Mouse (Mus musculus) CH12.LX (cell line): ENCODE measurements around the gene Fxyd1. TPM values are rescaled to one million over a fixed set of nuclear protein-coding genes. Genes with fewer than 3 reads are reported as not detected.

Experiments used
- DNase-seq: peaks from one replicate; pipeline ENCODE4 v3.0.0-alpha.2; 2013; ENCODE audit errors: extremely low read depth
- H3K27ac ChIP-seq: 2 replicates; pipeline ENCODE4 v1.5.1; 2012; ENCODE audit warnings: low read depth, mild to moderate bottlenecking, control low read depth, moderate library complexity; ENCODE audit not compliant: insufficient read depth
- H3K27me3 ChIP-seq: replicated peaks from 2 replicates; pipeline ENCODE3; 2012; ENCODE audit warnings: inconsistent platforms
- H3K36me3 ChIP-seq, 2 experiments: replicated peaks in 1 of 2; 2 replicates each; pipeline versions ENCODE3 to v1.6.1; 2012; ENCODE audit warnings: inconsistent platforms in 1 of 2, low read length in 1 of 2, mild to moderate bottlenecking in 1 of 2, mixed read lengths in 1 of 2, moderate library complexity in 1 of 2; ENCODE audit not compliant: control insufficient read depth in 1 of 2, insufficient read depth in 1 of 2
- H3K4me1 ChIP-seq, 2 experiments: 2 replicates each; pipeline ENCODE4 v1.6.1; 2012; ENCODE audit warnings: inconsistent platforms in 1 of 2, moderate library complexity in 1 of 2; ENCODE audit not compliant: insufficient read depth in 2 of 2, control insufficient read depth in 1 of 2
- H3K4me2 ChIP-seq: 2 replicates; pipeline ENCODE4 v1.6.1; 2012; ENCODE audit warnings: low read depth, mild to moderate bottlenecking, control low read depth; ENCODE audit not compliant: poor library complexity, insufficient read depth, severe bottlenecking
- H3K4me3 ChIP-seq, 3 experiments: fragments of 150-350 bp in 1 of 3; sonication (generic) in 1 of 3; replicated peaks in 1 of 3; 2 replicates each; pipeline versions ENCODE3 to v1.5.1; 2011 to 2012; ENCODE audit warnings: low read depth in 2 of 3, low read length in 2 of 3, mild to moderate bottlenecking in 2 of 3, moderate library complexity in 2 of 3, control low read depth in 1 of 3, improper control_type of control experiment in 1 of 3, inconsistent platforms in 1 of 3, mixed read lengths in 1 of 3; ENCODE audit not compliant: poor library complexity in 1 of 3
- H3K79me2 ChIP-seq: replicated peaks from 2 replicates; pipeline ENCODE4 v1.6.1; 2012; ENCODE audit warnings: mild to moderate bottlenecking, moderate library complexity; ENCODE audit not compliant: control insufficient read depth, poor library complexity, insufficient read depth, severe bottlenecking; ENCODE audit errors: extremely low read depth
- H3K9ac ChIP-seq: 2 replicates; pipeline ENCODE4 v1.6.1; 2012; ENCODE audit warnings: low read depth, mild to moderate bottlenecking, control low read depth, moderate library complexity; ENCODE audit not compliant: insufficient read depth
- H3K9me3 ChIP-seq: replicated peaks from 2 replicates; pipeline ENCODE3; 2012; ENCODE audit warnings: low read length, inconsistent platforms, mixed read lengths
- BHLHE40 ChIP-seq: IDR thresholded peaks from 2 replicates; pipeline ENCODE4 v1.6.1; 2011; ENCODE audit warnings: mild to moderate bottlenecking, low read depth, low read length, improper control_type of control experiment
- CTCF ChIP-seq, 2 experiments: IDR thresholded peaks in 1 of 2; conservative IDR thresholded peaks in 1 of 2; 2 replicates each; pipeline ENCODE4 v1.5.1; 2011 to 2012; ENCODE audit warnings: low read depth in 2 of 2, low read length in 2 of 2, improper control_type of control experiment in 1 of 2, inconsistent platforms in 1 of 2, mild to moderate bottlenecking in 1 of 2, moderate library complexity in 1 of 2
- ELF1 ChIP-seq: IDR thresholded peaks from 2 replicates; pipeline ENCODE4 v1.6.1; 2014; ENCODE audit warnings: low read depth, mild to moderate bottlenecking, inconsistent platforms, low read length, improper control_type of control experiment
- EP300 ChIP-seq: IDR thresholded peaks from 2 replicates; pipeline ENCODE4 v1.6.1; 2011; ENCODE audit warnings: low read length, improper control_type of control experiment
- ETS1 ChIP-seq: conservative IDR thresholded peaks from 2 replicates; pipeline ENCODE4 v1.6.1; 2012; ENCODE audit warnings: low read depth, mild to moderate bottlenecking, inconsistent platforms, low read length, improper control_type of control experiment, moderate library complexity
- GABPA ChIP-seq: IDR thresholded peaks from 2 replicates; pipeline ENCODE4 v1.6.1; 2012; ENCODE audit warnings: low read depth, low read length, improper control_type of control experiment, inconsistent platforms; ENCODE audit not compliant: insufficient replicate concordance
- HCFC1 ChIP-seq: IDR thresholded peaks from 2 replicates; pipeline ENCODE4 v1.6.1; 2012; ENCODE audit warnings: low read depth, mild to moderate bottlenecking, inconsistent platforms, low read length, improper control_type of control experiment
- IRF4 ChIP-seq: IDR thresholded peaks from 2 replicates; pipeline ENCODE4 v1.6.1; 2014; ENCODE audit warnings: low read depth, mild to moderate bottlenecking, inconsistent platforms, low read length, improper control_type of control experiment
- JUN ChIP-seq: IDR thresholded peaks from 2 replicates; pipeline ENCODE4 v1.6.1; 2011; ENCODE audit warnings: low read depth, mild to moderate bottlenecking, low read length, improper control_type of control experiment, moderate library complexity; ENCODE audit not compliant: insufficient read depth
- JUND ChIP-seq: conservative IDR thresholded peaks from 2 replicates; pipeline ENCODE4 v1.6.1; 2011; ENCODE audit warnings: low read depth, low read length, improper control_type of control experiment
- KAT2A ChIP-seq: IDR thresholded peaks from 2 replicates; pipeline ENCODE4 v1.6.1; 2012; ENCODE audit warnings: low read length, improper control_type of control experiment, inconsistent platforms; ENCODE audit not compliant: insufficient replicate concordance
- MAX ChIP-seq: IDR thresholded peaks from 2 replicates; pipeline ENCODE4 v1.6.1; 2011; ENCODE audit warnings: low read length, improper control_type of control experiment
- MAZ ChIP-seq: IDR thresholded peaks from 2 replicates; pipeline ENCODE4 v1.6.1; 2012; ENCODE audit warnings: low read depth, mild to moderate bottlenecking, inconsistent platforms, low read length, improper control_type of control experiment, moderate library complexity
- MXI1 ChIP-seq: IDR thresholded peaks from 2 replicates; pipeline ENCODE4 v1.6.1; 2011; ENCODE audit warnings: mild to moderate bottlenecking, low read depth, low read length, improper control_type of control experiment
- NELFE ChIP-seq: IDR thresholded peaks from 2 replicates; pipeline ENCODE4 v1.6.1; 2011; ENCODE audit warnings: low read depth, low read length, improper control_type of control experiment
- NRF1 ChIP-seq: IDR thresholded peaks from 2 replicates; pipeline ENCODE4 v1.6.1; 2014; ENCODE audit warnings: low read depth, mild to moderate bottlenecking, inconsistent platforms, low read length, improper control_type of control experiment, moderate library complexity
- POLR2A ChIP-seq: IDR thresholded peaks from 2 replicates; pipeline ENCODE4 v1.6.1; 2011; ENCODE audit warnings: low read depth, mild to moderate bottlenecking, improper control_type of control experiment, low read length
- RAD21 ChIP-seq: IDR thresholded peaks from 2 replicates; pipeline ENCODE4 v1.6.1; 2011; ENCODE audit warnings: low read depth, mild to moderate bottlenecking, low read length, improper control_type of control experiment, moderate library complexity
- RCOR1 ChIP-seq: conservative IDR thresholded peaks from 2 replicates; pipeline ENCODE4 v1.6.1; 2012; ENCODE audit warnings: low read depth, mild to moderate bottlenecking, inconsistent platforms, low read length, improper control_type of control experiment
- SIN3A ChIP-seq: IDR thresholded peaks from 2 replicates; pipeline ENCODE4 v1.6.1; 2012; ENCODE audit warnings: low read length, improper control_type of control experiment, inconsistent platforms
- TBP ChIP-seq: conservative IDR thresholded peaks from 2 replicates; pipeline ENCODE4 v1.6.1; 2011; ENCODE audit warnings: low read depth, low read length, improper control_type of control experiment
- TCF12 ChIP-seq: IDR thresholded peaks from 2 replicates; pipeline ENCODE4 v1.6.1; 2014; ENCODE audit warnings: low read depth, mild to moderate bottlenecking, inconsistent platforms, low read length, improper control_type of control experiment
- UBTF ChIP-seq: IDR thresholded peaks from 2 replicates; pipeline ENCODE4 v1.6.1; 2012; ENCODE audit warnings: low read depth, mild to moderate bottlenecking, inconsistent platforms, low read length, improper control_type of control experiment, moderate library complexity
- USF1 ChIP-seq: IDR thresholded peaks from 2 replicates; pipeline ENCODE4 v1.6.1; 2014; ENCODE audit warnings: low read depth, mild to moderate bottlenecking, inconsistent platforms, low read length, improper control_type of control experiment
- ZC3H11A ChIP-seq: IDR thresholded peaks from 2 replicates; pipeline ENCODE4 v1.6.1; 2012; ENCODE audit warnings: low read depth, mild to moderate bottlenecking, inconsistent platforms, low read length, improper control_type of control experiment
- ZKSCAN1 ChIP-seq: IDR thresholded peaks from 2 replicates; pipeline ENCODE4 v1.6.1; 2012; ENCODE audit warnings: low read depth, inconsistent platforms, low read length, improper control_type of control experiment, borderline replicate concordance
- ZMIZ1 ChIP-seq: IDR thresholded peaks from 2 replicates; pipeline ENCODE4 v1.6.1; 2012; ENCODE audit warnings: low read depth, mild to moderate bottlenecking, inconsistent platforms, low read length, improper control_type of control experiment
- dilution Hi-C: fragments of 300-500 bp; cut with MboI; formaldehyde crosslinking; loops from 2 replicates; pipeline ENCODE4 v1.14.3; 2020; ENCODE audit warnings: low sequenced_read_pairs; ENCODE audit not compliant: extremely low pct_unique_long_range_greater_than_20kb, extremely low pct_ligation_motif_present
- in situ Hi-C: fragments of 300-500 bp; cut with MboI; formaldehyde crosslinking; loops from 3 replicates; pipeline ENCODE4 v1.14.3; 2019; ENCODE audit warnings: low sequenced_read_pairs, low pct_ligation_motif_present, low pct_unique_long_range_greater_than_20kb, mixed read lengths
- polyA plus RNA-seq: library from polyadenylated mRNA; unstranded; fragments of >175 nt; gene quantifications from 2 replicates; pipeline ENCODE4 v1.2.1, GENCODE M21; 2012; ENCODE audit warnings: low read depth; ENCODE audit not compliant: insufficient read length
- total RNA-seq, 2 experiments: library from RNA; depleted of rRNA; stranded (reverse); fragments of 300-350 nt in 1 of 2; fragments of >200 nt in 1 of 2; gene quantifications; 2 replicates each; pipeline ENCODE4 v1.2.3; 2012 to 2014

Fxyd1 gene
- total and polyA plus RNA-seq, 3 experiments, result not detected

DNA sequence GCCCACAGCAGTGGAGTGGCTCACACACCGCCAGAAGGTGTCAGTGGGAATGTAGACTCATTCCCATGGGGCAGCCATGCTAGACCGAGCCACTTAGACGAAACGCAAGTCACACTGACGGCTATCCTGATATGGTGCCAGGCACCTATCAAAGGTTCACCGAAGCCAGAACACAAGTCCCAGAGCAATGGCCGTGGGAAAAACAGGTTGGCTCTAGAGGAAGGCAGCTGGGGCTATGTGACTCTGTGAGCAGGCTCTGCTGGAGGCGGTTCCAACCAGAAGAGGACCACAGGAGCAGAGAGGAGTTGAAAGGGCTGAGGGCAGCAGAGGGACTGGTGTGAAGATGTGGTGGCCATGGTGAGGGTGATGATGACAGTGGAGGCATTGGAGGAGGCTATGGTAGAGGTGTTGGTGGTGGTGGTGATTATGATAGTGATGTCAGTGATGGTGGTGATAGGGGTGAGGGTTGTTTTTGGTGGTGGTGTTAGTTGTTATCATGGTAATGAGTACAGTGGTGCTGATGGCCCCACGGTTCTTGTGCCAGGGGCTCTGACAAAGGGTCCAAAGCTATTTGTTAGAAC lies 29.3 kb upstream of the Fxyd1 start:
- peaks cover 3% of the 10 kb centered on the region for H3K9me3 ChIP-seq
- in situ Hi-C loops, result no loop called here
- no peak for TF ChIP-seq UBTF
- TF ChIP-seq BHLHE40, result no peak
- no peak for TF ChIP-seq GABPA
- no peak for TF ChIP-seq NELFE
- no peak for TF ChIP-seq TCF12
- TF ChIP-seq POLR2A, result no peak
- no peak for TF ChIP-seq MAX
- no peak for TF ChIP-seq ELF1
- no peak for TF ChIP-seq KAT2A
- TF ChIP-seq USF1, result no peak
- no peak for TF ChIP-seq RAD21
- no peaks in the 10 kb centered on the region for H3K36me3 ChIP-seq
- peaks cover 0 to 16% of the 10 kb centered on the region in 2 experiments; a peak in 2 of 4 replicates for H3K4me1 ChIP-seq
- H3K27me3 ChIP-seq, result no peaks in the 10 kb centered on the region
- no peak overlapping the region for H3K4me2 ChIP-seq
- H3K9ac ChIP-seq, result no peak overlapping the region
- dilution Hi-C loops, result no loop called here
- no peak overlapping the region for H3K4me3 ChIP-seq
- DNase-seq, result no peak
- no peaks in the 10 kb centered on the region for H3K79me2 ChIP-seq
- no peak overlapping the region for H3K27ac ChIP-seq

DNA sequence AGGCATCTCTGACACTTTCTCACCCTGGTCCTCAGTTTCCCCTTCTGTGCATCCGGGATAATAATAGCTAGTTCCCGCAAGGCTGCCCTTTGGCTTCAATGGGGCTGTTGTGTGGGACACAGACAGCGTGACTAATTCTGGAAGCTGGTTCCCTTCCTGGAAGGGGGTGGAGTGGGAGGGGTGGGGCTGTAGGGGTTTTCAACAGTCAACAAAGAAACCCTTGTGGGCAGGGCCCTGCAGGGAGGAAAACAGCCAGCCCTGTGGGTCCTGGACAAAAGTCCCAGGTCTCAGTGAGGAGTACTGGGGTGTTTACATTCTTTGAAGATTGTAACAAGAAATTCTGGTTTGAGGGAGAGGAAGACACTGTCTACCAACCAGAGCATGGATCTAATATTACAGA lies 28.2 kb upstream of the Fxyd1 start:
- in situ Hi-C loops, result no loop called here

DNA sequence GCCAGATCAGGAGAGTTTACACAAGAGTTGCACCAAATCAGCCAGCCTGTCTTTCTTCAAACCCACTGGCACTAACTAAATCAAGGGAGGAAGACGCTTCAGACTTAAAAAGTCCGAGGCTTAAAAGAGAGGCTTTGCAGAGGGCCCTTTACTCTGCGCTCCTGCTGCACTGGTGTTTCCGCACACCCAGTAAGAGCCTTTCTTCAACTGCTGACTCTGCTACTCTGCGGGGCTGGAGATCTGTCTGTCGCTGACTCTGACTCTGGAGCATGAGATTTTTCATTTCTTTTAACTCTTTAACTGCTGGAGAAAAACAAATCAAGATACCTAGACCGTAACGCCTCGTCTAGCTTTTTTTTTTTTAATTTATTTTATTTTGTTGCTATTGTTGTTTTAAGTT lies 27.1 kb upstream of the Fxyd1 start:
- no peak for DNase-seq
- in situ Hi-C loops, result no loop called here
- peaks cover 0 to 7% of the 10 kb centered on the region in 2 experiments; a peak in 2 of 4 replicates for H3K4me1 ChIP-seq
- dilution Hi-C loops, result no loop called here
- H3K4me2 ChIP-seq, result no peak overlapping the region
- no peak overlapping the region for H3K4me3 ChIP-seq
- no peak overlapping the region for H3K27ac ChIP-seq
- peaks cover 6% of the 10 kb centered on the region for H3K9me3 ChIP-seq
- peaks cover 7% of the 10 kb centered on the region for H3K27me3 ChIP-seq
- H3K36me3 ChIP-seq, result no peaks in the 10 kb centered on the region
- H3K9ac ChIP-seq, result no peak overlapping the region
- no peaks in the 10 kb centered on the region for H3K79me2 ChIP-seq
- TF ChIP-seq JUND, result no peak
- TF ChIP-seq ETS1, result no peak
- no peak for TF ChIP-seq JUN
- no peak for TF ChIP-seq RCOR1
- TF ChIP-seq GABPA, result no peak
- no peak for TF ChIP-seq MAZ
- no peak for TF ChIP-seq CTCF (conservative IDR thresholded peaks at IDR 0.05 in 1 of 2, IDR thresholded peaks at IDR 0.05 in 1 of 2; ENCODE audit: low read depth in 2 of 2, low read length in 2 of 2)
- no peak for TF ChIP-seq USF1
- no peak for TF ChIP-seq IRF4
- no peak for TF ChIP-seq UBTF
- no peak for TF ChIP-seq ZKSCAN1
- no peak for TF ChIP-seq EP300
- TF ChIP-seq MXI1, result no peak
- no peak for TF ChIP-seq ZC3H11A
- TF ChIP-seq MAX, result no peak
- no peak for TF ChIP-seq NRF1
- no peak for TF ChIP-seq TBP

More for the DNA sequence above, 28.2 kb upstream of the Fxyd1 start:
- Histone ChIP-seq H3K4me2 (no peak overlapping the region), H3K4me3 (no peak overlapping the region), H3K36me3 (no peaks in the 10 kb centered on the region), H3K9ac (no peak overlapping the region), H3K9me3 (peaks cover 8% of the 10 kb centered on the region), H3K79me2 (no peaks in the 10 kb centered on the region), H3K27ac (no peak overlapping the region), H3K4me1 (peaks cover 0 to 16% of the 10 kb centered on the region in 2 experiments; a peak in 2 of 4 replicates), H3K27me3 (peaks cover 3% of the 10 kb centered on the region)
- no peak for DNase-seq
- TF ChIP-seq ZMIZ1 (no peak), CTCF (conservative IDR thresholded peaks at IDR 0.05 in 1 of 2, IDR thresholded peaks at IDR 0.05 in 1 of 2; ENCODE audit: low read depth in 2 of 2, low read length in 2 of 2) (no peak), ELF1 (no peak), SIN3A (no peak), USF1 (no peak), HCFC1 (no peak)
- dilution Hi-C loops, result no loop called here
